Mouse (Mus musculus): ENCODE results near the gene Bpifa2.
"Not testable (repeated sequence)": the region's sequence is repeated elsewhere in the genome, so short reads cannot be mapped to it uniquely, and the experiment has no call there.

Bpifa2 gene

DNA sequence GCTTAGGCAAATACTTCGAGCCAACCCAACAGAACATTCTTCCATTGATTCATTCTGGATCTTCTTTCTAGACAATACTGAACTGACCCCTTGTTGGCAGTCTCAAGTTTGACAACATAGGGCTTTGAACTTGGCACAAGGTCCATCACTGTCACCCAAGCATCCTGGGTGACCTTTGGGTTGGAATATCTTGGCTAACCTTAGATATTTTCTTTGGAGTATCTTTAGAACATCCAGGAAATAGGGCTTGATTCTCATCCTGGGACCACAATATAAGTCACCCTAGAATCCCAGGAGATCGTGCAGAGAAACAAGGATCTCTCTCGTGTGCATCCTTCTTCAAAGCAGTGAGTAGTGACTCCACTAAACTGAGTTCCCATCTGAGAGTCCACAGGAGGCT, at the start of gene Bpifa2:
Gene Bpifa2 (plus strand): TSS at position 301 of the 400 bp plus-strand sequence.
- DNase-seq (ENCODE audit: low read depth in 1 of 2, low spot score in 2 of 2), result no peak

DNA sequence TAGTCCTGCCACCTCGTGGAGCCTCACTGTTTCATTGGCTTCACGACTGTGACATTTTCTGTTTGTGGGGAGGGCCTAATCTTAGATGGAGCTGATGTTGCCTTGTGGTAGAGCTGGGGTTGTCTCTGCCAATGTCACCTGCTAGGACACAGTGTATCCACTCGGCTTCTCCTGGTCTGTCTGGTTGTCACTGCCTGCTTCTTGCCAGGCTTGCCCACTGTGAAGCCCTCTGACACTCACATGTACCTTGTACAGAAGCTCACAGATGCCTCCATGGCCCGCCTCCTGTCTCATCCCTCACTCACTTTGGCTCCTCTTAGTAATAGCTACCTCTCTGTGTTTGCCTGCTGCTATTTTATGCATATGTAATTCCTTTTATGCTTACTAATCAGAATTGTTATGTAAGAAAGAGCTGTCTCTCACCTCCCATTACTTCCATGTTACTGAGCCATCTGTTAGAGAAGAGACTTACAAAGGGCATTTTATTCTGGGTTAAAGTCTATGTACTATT, 45.2 kb upstream of the Bpifa2 start:
- DNase-seq (ENCODE audit: low read depth in 1 of 2, low spot score in 2 of 2), result no peak

DNA sequence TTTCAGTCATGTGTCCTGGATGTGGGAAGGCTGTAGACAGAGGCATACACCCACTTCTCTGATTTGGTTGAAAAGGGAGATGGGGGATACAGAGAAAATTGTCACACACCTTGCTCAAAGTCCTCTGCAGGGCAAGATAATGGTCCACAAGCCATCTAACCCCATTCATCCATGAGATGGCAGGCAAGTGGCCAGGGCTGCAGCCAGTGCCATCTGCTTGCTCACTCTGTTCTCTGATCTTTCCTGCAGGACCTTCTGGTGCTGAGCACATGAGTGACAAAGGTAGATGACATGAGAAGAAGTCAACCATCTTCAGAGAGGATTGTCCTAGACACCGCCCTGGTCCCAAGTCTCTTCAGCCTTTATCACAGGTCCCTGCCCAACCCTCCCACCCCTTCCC, 44.7 kb upstream of the Bpifa2 start:
- DNase-seq (ENCODE audit: low read depth in 1 of 2, low spot score in 2 of 2), result no peak

DNA sequence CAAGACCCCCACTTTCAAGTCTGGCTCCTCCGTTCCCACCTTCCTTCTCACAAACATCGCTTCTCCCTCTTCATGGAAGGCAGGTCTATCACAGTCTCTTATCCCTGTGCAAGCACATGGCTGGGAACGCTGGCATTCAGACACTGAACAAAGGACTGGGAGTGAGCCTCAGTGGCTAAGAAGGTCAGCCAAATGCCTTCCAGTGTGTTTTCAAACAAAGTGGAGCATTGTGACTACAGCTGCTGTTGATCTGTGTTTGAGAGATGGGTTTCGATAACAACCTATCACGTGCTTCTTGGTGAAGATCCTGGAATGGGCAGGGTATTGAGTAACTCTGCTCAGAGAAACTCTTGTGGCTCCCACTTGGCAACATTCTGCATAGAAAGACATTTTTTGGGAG, 37.8 kb upstream of the Bpifa2 start:
- DNase-seq (ENCODE audit: low read depth in 1 of 2, low spot score in 2 of 2), result no peak

DNA sequence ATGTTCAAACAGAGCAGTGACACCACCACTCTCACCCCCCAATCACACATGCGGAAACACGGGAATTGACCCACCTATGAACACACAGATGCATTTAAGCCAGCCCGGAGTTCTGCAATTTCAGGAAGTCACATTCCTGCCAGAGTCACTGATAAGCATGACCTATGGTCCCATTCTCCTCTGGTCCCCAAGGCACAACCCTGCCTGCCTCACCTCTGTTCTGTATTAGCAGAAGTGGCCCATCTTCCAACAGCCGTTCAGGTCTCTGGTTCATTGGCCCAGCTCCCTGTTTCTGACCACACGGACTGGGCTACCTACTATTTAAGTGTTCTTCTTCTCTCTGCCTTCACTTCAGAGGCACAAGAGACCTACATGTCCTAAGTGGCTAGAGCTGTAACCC, 33.5 kb upstream of the Bpifa2 start, which contains the start of gene Bpifa6:
Gene Bpifa6 (plus strand): TSS at position 364 of the 400 bp plus-strand sequence.
- DNase-seq (ENCODE audit: low read depth in 1 of 2, low spot score in 2 of 2), result no peak

DNA sequence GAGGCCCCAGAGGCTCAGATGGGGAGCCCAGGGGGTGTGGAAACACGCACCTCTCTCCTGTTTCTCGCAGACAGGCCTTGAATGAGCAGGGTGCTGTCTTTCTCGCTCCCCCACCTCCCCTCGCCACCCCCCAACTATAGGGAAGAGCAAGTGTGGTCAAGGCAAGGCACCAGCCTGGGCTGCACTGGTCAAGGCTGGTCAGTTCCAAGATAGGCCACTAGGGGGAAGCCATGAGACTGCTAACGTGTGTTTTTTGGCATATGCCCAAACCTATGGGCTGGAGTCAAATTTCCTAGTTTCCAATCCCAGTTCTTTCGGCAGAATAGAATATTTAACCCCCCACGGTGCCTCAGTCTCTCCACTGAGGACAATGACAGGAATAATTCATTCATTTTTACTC, 12.3 kb upstream of the Bpifa2 start:
- DNase-seq (ENCODE audit: low read depth in 1 of 2, low spot score in 2 of 2), result peak in 1 of 2 experiments; percentile 33

DNA sequence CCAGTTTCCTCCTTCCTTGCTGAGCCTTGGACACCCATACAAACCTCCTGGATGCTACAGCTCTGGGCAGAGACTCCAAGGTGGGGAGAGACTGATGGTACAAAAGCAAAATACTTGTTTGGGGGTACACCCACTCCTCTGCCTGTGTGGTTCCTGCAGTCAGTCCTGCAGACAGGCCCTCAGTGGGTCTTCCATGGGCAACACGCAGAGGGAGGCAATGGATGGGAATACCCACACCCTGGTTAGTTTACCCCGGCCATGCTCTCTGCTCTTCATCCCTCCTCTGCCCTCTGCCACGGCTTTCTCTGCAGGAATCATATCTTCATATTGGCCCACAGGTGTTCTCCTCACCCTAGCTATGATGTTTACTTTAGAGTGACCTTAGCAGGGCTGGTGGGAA, 7.6 kb upstream of the Bpifa2 start:
- no peak for DNase-seq (ENCODE audit: low read depth in 1 of 2, low spot score in 2 of 2)

DNA sequence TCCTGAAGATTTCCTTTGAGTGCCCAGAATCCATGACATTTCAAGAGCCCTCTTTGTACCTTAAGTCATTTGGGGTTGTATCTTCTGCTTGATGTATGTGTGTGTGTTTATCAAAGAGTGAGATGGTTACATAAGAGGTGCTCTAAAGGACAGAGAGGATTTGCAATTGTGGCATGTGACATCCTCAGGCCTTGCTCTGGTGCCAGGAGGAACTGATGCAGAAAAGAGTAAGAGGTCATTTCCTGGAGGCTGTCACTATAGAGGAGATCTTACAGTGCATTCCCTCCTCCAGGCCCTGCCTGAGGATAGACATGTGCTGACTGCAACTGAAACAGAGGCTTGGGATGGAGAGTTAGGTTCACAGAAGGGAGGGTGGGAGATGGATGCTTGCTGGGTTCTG, 7.0 kb upstream of the Bpifa2 start:
- DNase-seq (ENCODE audit: low read depth in 1 of 2, low spot score in 2 of 2), result no peak

DNA sequence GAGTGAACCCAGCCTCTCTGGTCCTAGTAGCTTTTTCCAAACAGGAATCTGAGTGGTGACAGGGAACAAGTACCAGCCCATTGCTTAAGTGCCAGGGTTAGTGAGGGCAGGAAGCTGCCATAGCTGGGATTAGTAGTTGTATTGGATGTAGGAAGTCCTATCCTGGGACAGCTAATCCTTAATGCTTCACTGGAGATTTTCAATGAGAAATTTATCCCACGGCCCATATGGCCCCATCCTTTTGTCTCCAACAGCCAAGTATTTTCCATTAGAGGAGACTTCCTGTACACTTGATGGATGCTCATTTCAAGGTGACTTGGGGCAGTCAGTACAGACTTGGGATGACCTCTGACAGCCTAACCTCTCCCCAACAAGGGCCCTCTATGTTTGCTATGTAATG, 3.6 kb upstream of the Bpifa2 start:
- no peak for DNase-seq (ENCODE audit: low read depth in 1 of 2, low spot score in 2 of 2)

DNA sequence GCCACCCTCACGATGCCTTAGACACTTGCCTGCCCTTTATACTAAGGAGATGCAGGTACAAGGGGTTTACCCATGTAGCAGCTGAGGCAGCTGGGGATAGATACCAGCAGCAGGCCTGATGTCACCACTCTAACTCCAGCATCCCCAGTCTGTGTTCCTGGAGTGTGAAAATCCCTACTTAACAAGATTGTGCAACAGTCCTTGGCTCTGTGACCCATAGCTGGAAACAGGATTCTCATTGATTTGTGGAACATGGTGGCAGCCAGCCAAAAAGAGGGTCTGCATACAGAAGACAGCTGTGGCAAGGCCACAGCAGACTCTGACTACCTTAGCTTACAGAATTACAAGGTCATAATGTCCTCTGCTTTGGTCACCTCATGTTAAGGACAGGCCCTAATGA, 3.0 kb upstream of the Bpifa2 start:
- DNase-seq (ENCODE audit: low read depth in 1 of 2, low spot score in 2 of 2), result no peak

DNA sequence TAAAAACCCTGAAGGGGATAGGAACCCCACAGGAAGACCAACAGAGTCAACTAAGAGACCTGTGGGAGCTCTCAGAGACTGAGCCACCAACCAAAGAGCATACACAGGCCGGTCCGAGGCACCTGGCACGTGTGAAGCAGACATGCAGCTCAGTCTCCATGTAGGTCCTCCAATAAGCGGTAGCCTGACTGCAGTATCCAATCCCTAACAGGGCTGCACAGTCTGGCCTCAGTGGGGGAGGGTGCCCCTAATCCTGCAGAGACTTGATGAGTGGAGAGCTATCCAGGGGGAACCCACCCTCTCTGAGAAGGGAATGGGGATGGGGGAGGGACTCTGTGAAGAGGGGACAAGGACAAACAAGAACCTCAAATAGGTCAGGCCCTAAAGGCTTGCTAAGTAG, 2.3 kb upstream of the Bpifa2 start:
- DNase-seq (ENCODE audit: low read depth in 1 of 2, low spot score in 2 of 2), result no peak

DNA sequence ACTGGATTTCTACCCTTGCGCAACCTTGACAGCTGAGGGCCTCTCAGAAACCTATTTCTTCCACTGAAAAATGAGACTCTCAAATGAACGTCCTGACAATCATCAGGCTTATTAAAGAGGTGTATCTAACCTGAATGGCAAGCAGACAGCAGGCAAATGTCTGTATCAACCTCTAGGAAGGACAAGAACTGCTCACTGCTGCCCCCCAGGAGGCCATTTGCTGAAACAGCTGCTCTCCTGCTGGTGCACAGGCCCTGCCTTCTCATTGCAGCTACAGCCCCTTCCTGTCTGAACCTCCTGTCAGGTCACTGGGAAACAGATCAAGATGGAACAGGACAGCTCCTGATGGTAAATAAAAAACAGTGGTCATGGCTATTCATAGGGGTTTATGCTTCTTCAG, 1.7 kb upstream of the Bpifa2 start:
- no peak for DNase-seq (ENCODE audit: low read depth in 1 of 2, low spot score in 2 of 2)

DNA sequence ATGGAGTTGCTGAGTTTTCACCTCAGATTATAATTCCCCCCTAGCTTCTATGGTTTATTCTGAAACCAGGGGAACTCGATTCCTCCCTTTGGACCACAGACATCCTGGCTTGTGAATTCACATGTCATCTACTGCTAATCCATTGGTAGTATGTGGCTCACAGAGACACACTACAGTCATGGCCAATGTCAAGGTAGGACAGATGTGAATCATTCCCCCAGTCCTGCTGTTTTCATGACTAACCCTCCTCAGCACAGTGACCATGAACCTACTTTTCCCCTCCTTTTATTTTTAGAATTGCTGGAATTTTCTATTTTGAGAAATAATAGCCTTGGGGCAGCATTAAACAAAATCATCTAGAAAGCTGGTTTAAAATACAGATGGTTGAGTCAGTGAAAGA, 684 bp upstream of the Bpifa2 start:
- no peak for DNase-seq (ENCODE audit: low read depth in 1 of 2, low spot score in 2 of 2)

DNA sequence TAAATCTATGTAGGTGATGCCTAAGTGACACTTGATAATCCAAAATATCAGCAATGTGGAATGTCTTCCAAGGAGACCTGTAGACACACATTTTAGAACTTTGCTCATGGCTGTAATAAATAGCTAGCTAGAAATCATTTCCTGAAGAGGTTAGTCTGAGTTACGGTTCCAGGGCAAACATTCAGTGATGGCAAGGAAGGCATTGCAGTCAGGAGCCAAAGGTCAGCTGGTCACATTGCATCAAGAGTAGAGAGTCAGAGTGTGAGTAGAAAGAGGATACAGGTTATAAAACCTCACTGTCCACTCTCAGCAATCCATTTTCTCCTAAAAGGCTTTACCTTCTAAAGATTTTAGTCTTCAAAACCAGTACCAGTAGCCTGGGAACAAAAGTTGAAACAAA, 9.9 kb downstream of the Bpifa2 start:
- no peak for DNase-seq (ENCODE audit: low read depth in 1 of 2, low spot score in 2 of 2)

DNA sequence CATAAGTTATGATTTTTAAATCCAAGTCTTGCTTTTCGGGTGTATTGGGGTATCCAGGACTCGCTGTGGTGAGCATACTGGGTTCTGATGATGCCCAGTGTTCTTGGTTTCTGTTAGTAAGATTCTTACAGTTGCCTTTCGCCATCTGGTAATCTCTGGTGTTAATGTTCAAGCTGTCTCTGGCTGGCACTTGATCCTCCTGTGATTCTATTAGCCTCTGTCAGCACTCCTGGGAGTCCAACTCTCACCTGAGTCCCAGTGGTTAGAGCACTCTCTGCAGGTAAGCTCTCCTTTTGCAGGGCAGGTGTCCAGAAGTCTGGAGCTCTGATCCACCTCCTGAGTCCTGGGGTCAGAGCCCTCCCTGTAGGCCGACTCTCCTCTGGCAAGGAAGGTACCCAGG, 16.6 kb downstream of the Bpifa2 start:
- not testable (repeated sequence) for DNase-seq (ENCODE audit: low read depth in 1 of 2, low spot score in 2 of 2)

DNA sequence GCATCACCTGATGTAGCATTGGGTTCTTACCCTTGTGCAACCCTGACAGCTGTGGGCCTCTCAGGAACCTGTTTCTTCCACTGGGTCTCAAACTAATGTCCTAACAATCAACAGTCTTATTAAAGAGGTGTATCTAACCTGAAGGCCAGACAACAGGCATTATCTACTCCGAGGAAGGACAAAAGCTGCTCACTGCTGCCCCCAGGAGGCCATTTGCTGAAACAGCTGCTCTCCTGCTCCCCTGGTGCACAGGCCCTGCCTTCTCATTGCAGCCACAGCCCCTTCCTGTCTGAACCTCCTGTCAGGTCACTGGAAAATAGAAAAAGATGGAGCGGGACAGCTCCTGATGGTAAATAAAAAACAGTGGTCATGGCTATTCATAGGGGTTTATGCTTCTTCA, 30.9 kb downstream of the Bpifa2 start:
- no peak for DNase-seq (ENCODE audit: low read depth in 1 of 2, low spot score in 2 of 2)

DNA sequence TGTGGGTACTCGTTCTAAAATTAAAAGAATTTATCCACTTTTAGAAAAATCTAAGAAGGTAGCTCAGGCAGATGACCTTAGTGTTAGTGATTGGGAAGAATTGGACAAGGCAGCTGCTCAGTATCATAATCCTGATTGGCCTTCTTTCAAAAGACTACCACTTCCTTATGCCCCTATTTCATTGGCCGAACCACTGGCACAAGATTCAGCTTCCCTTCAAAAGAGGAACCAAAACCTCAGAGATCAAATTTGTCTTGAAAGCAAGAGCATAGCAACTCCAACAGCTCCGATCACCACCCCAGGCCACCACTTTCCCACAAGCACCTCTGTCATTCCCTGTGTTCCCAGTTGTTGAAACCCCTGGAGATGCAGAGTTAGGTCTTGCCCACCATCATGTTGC, 36.7 kb downstream of the Bpifa2 start:
- no peak for DNase-seq (ENCODE audit: low read depth in 1 of 2, low spot score in 2 of 2)

DNA sequence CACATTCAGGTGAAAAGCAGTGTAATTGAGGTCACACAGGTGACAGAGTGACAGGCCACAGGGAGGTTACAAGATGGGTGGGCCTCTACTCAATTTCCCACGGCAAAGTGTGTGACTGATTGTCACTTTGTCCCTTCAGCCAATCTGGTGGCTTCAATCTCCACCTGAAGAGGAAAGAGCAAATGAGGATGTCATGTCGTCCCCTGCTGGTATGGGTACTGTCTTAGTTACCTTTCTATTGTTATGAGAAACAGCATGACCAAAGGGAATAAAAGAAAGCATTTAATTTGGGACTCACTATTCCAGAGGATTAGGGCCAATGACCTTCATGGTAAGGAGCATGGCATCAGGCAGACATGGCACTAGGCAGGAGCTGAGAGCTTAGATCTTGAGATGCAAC, 50.6 kb downstream of the Bpifa2 start:
- no peak for DNase-seq (ENCODE audit: low read depth in 1 of 2, low spot score in 2 of 2)
